Mouse (Mus musculus) bone marrow macrophage, adult 2 months (primary cell): ENCODE measurements around the gene Agtr1b. TPM values are rescaled to one million over a fixed set of nuclear protein-coding genes. Genes with fewer than 3 reads are reported as not detected.
A peak's percentile ranks its signal among the peaks of the same experiment; 100 is the strongest.

ENCODE experiments used
- H3K27ac ChIP-seq: 2 replicates; pipeline ENCODE4 v1.5.1; 2012; ENCODE audit warnings: low read depth, low read length; ENCODE audit not compliant: insufficient read depth
- H3K4me1 ChIP-seq: 2 replicates; pipeline ENCODE4 v1.6.1; 2012; ENCODE audit warnings: low read length; ENCODE audit not compliant: control insufficient read depth, insufficient read depth
- H3K4me3 ChIP-seq: 2 replicates; pipeline ENCODE4 v1.5.1; 2012; ENCODE audit warnings: mild to moderate bottlenecking, low read length, moderate library complexity; ENCODE audit not compliant: insufficient read depth
- CTCF ChIP-seq: IDR thresholded peaks from 2 replicates; pipeline ENCODE4 v1.5.1; 2012; ENCODE audit warnings: low read depth, mild to moderate bottlenecking, low read length, moderate library complexity
- POLR2A ChIP-seq: IDR thresholded peaks from 2 replicates; pipeline ENCODE4 v1.6.1; 2012; ENCODE audit warnings: mild to moderate bottlenecking, low read depth, low read length, borderline replicate concordance
- polyA plus RNA-seq: library from polyadenylated mRNA; stranded (reverse); fragments of >200 nt; gene quantifications from 2 replicates; pipeline ENCODE4 v1.2.4, GENCODE M21; 2012; ENCODE audit not compliant: missing spikeins, insufficient read depth, insufficient read length

Agtr1b gene
- not detected in 2 replicates for polyA plus RNA-seq

DNA sequence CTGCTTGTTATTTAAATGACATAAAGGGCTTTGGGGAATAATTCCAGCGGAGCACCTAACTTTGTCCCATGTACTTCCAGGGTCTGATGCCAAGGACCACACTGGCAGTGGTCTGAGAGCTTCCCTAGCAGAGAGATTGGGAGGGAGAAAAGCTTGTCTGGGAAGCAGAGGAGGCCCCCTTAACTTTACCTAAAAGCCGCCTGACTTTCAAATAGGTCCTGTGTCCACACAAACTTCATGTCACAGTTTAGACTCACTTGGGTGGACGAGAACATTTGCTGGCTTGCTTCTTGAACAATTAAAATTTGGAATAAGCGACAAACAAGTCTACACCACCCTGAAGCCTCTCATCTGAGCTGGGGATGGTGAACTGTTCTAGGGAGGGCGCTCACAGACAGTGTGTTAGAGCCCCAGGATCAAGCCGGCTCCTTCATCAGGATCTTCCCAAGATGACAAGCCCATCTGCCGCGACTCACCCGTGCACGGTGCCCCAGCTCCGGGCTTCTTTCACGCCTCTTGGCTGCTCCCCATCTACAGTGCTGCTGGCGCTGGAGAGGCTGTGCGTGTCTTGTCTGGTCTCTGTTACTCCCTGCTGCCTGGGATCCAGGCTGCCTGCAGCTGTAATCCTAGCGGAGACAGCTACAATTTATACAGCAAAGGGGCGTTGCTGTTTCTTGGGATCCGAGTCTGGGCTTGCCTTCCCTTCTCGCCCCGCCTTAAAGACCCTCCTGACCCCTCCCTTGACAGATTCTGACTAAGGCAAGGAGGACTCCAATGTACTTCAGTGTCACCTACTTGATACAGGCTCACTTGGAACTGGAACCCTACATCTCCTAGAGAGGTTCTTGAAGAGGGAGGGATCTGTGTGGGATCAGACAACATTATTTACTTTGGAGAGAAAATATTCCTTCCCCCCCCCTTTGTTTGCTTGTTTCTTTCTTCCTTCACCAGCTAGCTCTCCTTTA, at the start of gene Agtr1b:
TSS of gene Agtr1b (minus strand) at position 620 of the 965 bp plus-strand sequence.
- no peak for TF ChIP-seq POLR2A
- TF ChIP-seq CTCF = no peak
- Histone ChIP-seq H3K4me3 (no peak within 1 kb of the TSS), H3K27ac (no peak within 1 kb of the TSS), H3K4me1 (no peaks in the 10 kb centered on the region)

DNA sequence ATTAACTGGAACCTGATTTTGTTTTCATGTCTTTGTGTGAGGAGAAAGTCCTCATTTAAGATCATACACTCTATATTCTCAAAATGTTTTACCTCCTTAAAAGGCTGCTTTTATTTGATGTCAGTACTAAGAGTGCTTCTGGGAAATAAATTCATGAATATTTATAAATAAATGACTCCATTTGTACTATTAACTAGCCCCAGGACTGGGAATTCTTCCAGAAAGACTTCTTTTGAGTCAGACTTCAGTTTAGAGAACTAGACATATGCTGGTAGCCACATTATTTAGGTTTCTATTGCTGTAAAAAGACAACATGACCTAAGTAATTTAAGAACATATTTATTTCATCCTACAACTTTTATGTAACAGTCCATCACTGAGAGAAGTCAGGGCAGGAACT, 13.4 kb downstream of the Agtr1b start:
- Histone ChIP-seq H3K4me1 (no peaks in the 10 kb centered on the region), H3K27ac (no peak overlapping the region), H3K4me3 (no peak overlapping the region)
- TF ChIP-seq POLR2A (no peak), CTCF (no peak)

DNA sequence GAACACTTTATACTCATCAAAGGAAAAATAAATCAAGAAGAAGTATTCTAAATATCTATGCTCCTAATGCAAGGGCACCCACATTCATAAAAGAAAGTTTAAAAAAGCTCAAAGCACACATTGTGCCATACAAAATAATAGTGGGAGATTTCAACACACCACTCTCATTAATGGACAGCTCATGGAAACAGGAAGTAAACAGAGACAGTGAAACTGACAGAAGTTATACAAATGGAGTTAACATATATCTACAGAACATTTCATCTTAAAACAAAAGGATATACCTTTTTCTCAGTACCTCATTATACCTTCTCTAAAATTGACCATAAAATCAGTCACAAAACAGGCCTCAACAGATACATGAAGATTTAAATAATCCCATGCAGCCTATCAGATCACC, 18.8 kb downstream of the Agtr1b start:
- no peak for TF ChIP-seq POLR2A
- no peak for TF ChIP-seq CTCF
- Histone ChIP-seq H3K4me1 (no peaks in the 10 kb centered on the region), H3K4me3 (no peak overlapping the region), H3K27ac (no peak overlapping the region)

DNA sequence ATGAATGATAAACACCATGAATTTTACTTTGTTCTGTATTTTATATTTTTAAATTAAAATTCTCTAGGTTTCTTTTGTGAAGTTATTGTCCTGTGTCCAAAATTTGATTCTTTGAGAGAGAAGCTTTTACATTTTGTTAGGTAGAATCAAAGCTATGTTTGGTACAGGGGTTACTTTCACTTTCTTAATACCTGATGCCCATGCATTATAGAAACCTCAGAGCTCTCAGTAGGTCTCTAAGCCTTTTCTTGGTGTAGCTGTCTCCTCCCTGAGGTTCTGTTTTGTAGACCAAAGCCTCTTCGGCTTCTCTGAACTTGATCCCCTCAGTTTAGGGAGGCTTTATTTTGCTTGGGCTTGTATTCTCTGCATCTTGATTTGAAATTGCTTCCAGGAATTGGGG, 26.6 kb downstream of the Agtr1b start:
- TF ChIP-seq CTCF (no peak), POLR2A (no peak)
- Histone ChIP-seq H3K4me1 (no peaks in the 10 kb centered on the region), H3K27ac (no peak overlapping the region)

DNA sequence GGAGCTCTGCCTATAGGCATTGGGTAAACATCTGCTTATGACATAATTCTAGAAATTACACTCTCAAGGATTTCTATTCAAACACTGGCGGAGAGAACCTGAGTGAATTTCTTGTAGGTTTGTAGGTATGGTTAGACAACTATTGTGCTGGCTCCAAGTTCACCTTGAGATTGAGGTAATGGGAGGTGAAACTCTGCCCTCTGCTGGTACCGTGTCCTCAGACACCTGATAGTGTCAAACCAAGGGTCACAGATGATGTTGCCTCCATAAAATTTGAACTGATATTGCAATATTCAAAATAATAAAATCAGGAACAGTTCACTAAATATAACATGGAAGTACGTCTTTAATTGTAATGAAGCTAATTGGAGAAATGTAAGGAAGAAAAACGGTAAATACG, 32.3 kb downstream of the Agtr1b start:
- TF ChIP-seq POLR2A = no peak
- no peak for TF ChIP-seq CTCF
- no peaks in the 10 kb centered on the region for H3K4me1 ChIP-seq

More for the DNA sequence above, 26.6 kb downstream of the Agtr1b start:
- H3K4me3 ChIP-seq = no peak overlapping the region

DNA sequence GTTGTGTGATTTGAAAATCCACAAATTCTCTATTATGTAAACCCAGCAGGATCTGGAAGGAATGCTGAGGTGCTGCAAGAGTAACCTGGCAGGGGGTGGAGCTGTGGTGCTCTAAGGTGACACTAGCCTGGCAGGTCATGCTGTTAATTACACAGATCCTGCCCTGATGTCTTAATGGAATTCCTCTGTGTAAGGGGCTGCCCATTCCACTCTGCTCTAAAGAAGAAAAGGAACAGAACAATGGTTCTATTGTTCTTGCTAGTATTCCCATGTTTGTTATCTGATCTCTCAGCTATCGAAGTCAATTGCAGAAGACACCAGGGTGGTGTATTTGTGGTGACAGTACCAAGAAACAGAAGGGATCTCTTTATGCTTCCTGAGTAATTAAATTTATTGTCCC, 49.7 kb downstream of the Agtr1b start:
- no peak overlapping the region for H3K4me3 ChIP-seq
- TF ChIP-seq CTCF = no peak
- no peak for TF ChIP-seq POLR2A
- no peak overlapping the region for H3K27ac ChIP-seq
- no peaks in the 10 kb centered on the region for H3K4me1 ChIP-seq

More for the DNA sequence above, 32.3 kb downstream of the Agtr1b start:
- no peak overlapping the region for H3K27ac ChIP-seq
- no peak overlapping the region for H3K4me3 ChIP-seq

DNA sequence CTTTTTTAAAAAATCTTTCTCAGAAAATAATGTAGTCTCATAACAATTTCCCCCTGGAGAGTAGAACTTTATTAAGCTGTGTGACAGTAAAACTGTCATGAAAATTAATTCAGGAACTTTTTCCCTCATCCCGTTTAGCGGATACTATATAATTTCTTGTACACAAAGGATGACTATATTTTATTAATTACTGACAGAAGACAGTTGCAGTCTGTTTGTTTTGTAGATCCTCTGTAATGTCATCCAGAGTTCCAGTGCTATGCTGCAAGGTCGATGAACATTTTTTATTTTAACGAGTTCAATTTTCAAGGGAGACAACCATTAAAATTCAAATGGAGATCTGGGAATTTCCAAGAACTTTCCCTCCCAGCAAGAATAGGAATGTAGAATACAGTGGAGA, 57.8 kb downstream of the Agtr1b start:
- Histone ChIP-seq H3K4me1 (peaks cover 17% of the 10 kb centered on the region), H3K4me3 (no peak overlapping the region), H3K27ac (no peak overlapping the region)
- no peak for TF ChIP-seq POLR2A
- TF ChIP-seq CTCF = no peak

DNA sequence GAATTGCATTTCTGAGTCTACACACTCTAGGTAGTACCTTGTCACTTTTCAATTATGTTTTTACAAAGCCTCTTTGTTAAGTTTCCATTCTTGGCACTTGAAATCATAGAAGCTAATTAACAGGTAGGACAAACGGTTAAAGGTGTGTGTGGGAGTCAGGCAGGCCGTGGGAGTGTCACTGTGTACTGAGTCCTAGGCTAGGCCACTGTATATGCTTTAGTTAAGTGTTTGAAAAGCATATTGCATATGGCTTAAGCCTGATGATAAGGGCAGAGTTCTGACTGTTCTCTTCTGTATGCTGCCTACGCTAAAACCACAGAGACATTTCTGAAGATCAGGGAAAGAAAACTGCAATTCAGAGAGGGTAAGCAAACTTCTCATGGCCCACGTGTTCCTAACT, 59.7 kb downstream of the Agtr1b start:
- TF ChIP-seq CTCF (no peak), POLR2A (no peak)
- no peak overlapping the region for H3K4me3 ChIP-seq

DNA sequence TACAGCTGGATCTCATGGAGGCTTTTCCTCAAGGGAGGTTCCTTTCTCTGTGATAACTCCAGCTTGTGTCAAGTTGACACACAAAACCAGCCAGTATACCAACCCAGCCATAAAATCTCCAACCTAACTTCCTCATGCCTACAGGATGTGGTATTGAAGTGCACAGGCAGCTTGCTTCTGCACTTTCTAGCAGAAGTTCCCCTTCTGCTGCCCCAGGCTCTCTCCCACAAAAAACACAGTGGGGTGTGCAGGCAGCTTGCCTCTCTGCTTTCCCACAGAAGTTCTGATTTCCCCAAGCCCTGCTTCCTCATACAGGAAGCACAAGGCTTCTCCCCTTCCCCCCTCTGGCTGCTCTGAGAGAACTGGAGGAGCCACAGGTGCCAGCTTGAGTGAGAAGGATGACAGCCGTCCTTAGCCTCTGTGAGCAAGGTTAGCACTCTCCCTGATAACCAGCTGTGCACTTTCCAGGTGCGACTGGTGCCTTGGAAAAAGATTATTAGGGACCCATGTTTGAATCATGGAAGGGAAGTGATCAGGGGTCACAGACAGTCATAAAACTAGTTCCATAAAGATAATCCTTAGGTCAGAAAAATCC, 62.1 kb downstream of the Agtr1b start:
- peaks cover 21% of the 10 kb centered on the region for H3K4me1 ChIP-seq
- H3K4me3 ChIP-seq = no peak overlapping the region
- peak overlapping the region; percentile 84 for H3K27ac ChIP-seq
- TF ChIP-seq CTCF (no peak), POLR2A (no peak)

More for the DNA sequence above, 59.7 kb downstream of the Agtr1b start:
- H3K27ac ChIP-seq = no peak overlapping the region
- peaks cover 21% of the 10 kb centered on the region for H3K4me1 ChIP-seq

DNA sequence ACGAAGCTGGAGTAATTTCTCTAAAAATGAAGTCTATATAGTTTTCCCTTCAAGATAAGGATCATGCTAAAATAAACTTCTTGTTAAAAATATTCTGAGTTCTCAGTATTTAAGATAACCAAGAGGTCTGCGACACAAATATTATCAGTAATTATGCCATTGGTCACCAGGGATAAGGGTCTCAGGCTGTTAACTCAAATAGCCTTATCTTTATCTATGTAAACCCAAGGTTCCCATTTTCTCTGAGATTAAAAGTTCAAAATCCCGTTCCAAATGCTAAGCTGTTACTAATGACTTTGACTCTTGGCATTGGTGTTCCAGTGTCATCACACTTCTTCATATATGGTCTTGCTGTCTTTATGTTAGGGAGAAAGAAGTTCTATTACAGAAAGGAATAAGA, 71.4 kb downstream of the Agtr1b start:
- no peak overlapping the region for H3K27ac ChIP-seq
- TF ChIP-seq POLR2A = no peak
- TF ChIP-seq CTCF = no peak
- H3K4me3 ChIP-seq = no peak overlapping the region
- H3K4me1 ChIP-seq = peaks cover 7% of the 10 kb centered on the region
